Mouse (Mus musculus) limb, embryonic 10.5 days (tissue): ENCODE results near the gene Rhou. TPM values are rescaled to one million over a fixed set of nuclear protein-coding genes. Genes with fewer than 3 reads are reported as not detected.
"Not testable (repeated sequence)": the region's sequence is repeated elsewhere in the genome, so short reads cannot be mapped to it uniquely, and the experiment has no call there.

Experiments
- DNase-seq: peaks from one replicate; pipeline ENCODE4 v3.0.0-alpha.2; 2017; ENCODE audit warnings: low spot score
- H3K27ac ChIP-seq: fragments of 300-500 bp; sonication (generic); 2 replicates; pipeline ENCODE4 v1.5.1; 2016; ENCODE audit warnings: mild to moderate bottlenecking
- H3K27me3 ChIP-seq: fragments of 300-500 bp; sonication (generic); 2 replicates; pipeline ENCODE4 v1.6.1; 2016; ENCODE audit warnings: low read depth, mild to moderate bottlenecking; ENCODE audit not compliant: poor library complexity, severe bottlenecking
- H3K36me3 ChIP-seq: fragments of 300-500 bp; sonication (generic); 2 replicates; pipeline ENCODE4 v1.6.1; 2016; ENCODE audit warnings: mild to moderate bottlenecking, moderate library complexity
- H3K4me1 ChIP-seq: fragments of 300-500 bp; sonication (generic); 2 replicates; pipeline ENCODE4 v1.6.1; 2016
- H3K4me3 ChIP-seq: fragments of 300-500 bp; sonication (generic); 2 replicates; pipeline ENCODE4 v1.5.1; 2016; ENCODE audit warnings: mild to moderate bottlenecking, moderate library complexity
- H3K9me3 ChIP-seq: fragments of 300-500 bp; sonication (generic); replicated peaks from 2 replicates; pipeline ENCODE4 v1.6.1; 2016; ENCODE audit warnings: mild to moderate bottlenecking
- WGBS: fragments of 180-500 bp; shearing (Covaris S2); methylation state at CpG from one replicate; pipeline ENCODE4 v1.1.7; 2016; 5-methylcytosine and 5-hydroxymethylcytosine counted together
- polyA plus RNA-seq: library from polyadenylated mRNA; unstranded; fragments of >200 nt; fragmentation: Nextera tagmentation; extraction: Ambion mirVana; gene quantifications from 2 replicates; pipeline ENCODE4 v1.2.1, GENCODE M21; 2016

Rhou gene
- 6.7 and 7.3 TPM in 2 replicates for polyA plus RNA-seq

- H3K36me3 ChIP-seq = peaks cover 26% of the 10 kb centered on the region
- peak; percentile 94 for DNase-seq
- H3K9me3 ChIP-seq = no peaks in the 10 kb centered on the region
- WGBS = under 1% methylated on average over 58 of the region's 58 CpGs
- H3K27ac ChIP-seq = peak within 1 kb of the TSS; percentile 96
- no peaks in the 10 kb centered on the region for H3K27me3 ChIP-seq
- peak within 1 kb of the TSS; percentile 83 for H3K4me3 ChIP-seq
- H3K4me1 ChIP-seq = peaks cover 35% of the 10 kb centered on the region
Observed at GRCm38 (mm10) chr8:123653308-123653993, at the start of gene Rhou. Gene Rhou, plus strand, starts transcription at chr8:123653929.

GRCm38 (mm10) chr8:123612652-123613051 is 41.1 kb upstream of the Rhou start:
- H3K4me3 ChIP-seq, H3K36me3 ChIP-seq, H3K9me3 ChIP-seq, H3K27me3 ChIP-seq, H3K4me1 ChIP-seq, H3K27ac ChIP-seq, DNase-seq: not testable (repeated sequence)
- 78% methylated on average over 2 of the region's 5 CpGs for WGBS

DNA sequence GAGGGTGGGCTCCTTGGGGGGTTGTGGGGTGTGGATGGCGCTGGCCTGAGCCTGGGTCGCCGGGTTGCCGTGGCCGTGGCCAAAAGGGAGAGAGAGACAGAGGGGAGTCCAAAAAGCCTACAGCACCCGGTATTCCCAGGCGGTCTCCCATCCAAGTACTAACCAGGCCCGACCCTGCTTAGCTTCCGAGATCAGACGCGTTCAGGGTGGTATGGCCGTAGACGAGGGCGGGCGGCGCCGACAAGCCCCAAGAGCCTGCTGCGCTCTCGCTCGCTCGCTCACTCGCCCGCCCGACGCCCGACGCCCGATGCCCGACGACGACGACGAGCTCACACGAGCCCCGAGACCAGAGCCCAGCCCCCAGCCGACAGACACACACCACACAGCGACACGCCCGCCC is 30.2 kb upstream of the Rhou start:
- not testable (repeated sequence) for H3K4me1 ChIP-seq
- no CpG with 5 or more reads among the region's 39 CpGs for WGBS

GRCm38 (mm10) chr8:123624274-123624673 is 29.5 kb upstream of the Rhou start:
- no peaks in the 10 kb centered on the region for H3K9me3 ChIP-seq
- DNase-seq = no peak
- H3K27me3 ChIP-seq = peaks cover 51% of the 10 kb centered on the region
- H3K36me3 ChIP-seq = no peaks in the 10 kb centered on the region
- 71% methylated on average over 5 of the region's 5 CpGs for WGBS
- H3K4me3 ChIP-seq = no peak overlapping the region
- H3K27ac ChIP-seq = no peak overlapping the region
- H3K4me1 ChIP-seq = peaks cover 13% of the 10 kb centered on the region

More for the DNA sequence above, 30.2 kb upstream of the Rhou start:
- H3K4me3 ChIP-seq, DNase-seq, H3K36me3 ChIP-seq, H3K9me3 ChIP-seq, H3K27ac ChIP-seq: not testable (repeated sequence)
- H3K27me3 ChIP-seq = peaks cover 48% of the 10 kb centered on the region

DNA sequence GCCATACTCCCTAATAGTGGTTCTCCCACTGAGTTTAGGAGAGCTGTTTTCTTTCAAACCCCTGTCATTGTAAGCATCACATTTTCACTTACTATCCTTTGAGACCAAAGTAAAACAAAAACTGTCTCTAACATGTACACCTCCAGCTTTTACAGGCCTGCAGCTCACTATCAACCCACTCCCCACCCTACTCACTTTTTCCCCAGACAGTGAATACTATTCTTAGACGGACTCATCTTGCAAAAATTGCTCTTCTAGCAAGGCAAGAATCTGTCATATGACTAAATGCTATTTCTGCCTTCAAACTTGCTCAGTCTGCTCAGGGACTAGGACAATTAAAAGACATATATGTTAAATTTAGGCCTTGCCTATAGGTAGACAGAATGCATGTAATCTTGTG is 29.0 kb upstream of the Rhou start:
- 47% methylated on average over 1 of the region's 1 CpGs for WGBS
- no peak for DNase-seq
- no peaks in the 10 kb centered on the region for H3K36me3 ChIP-seq
- peaks cover 55% of the 10 kb centered on the region for H3K27me3 ChIP-seq
- peaks cover 15% of the 10 kb centered on the region for H3K4me1 ChIP-seq
- H3K27ac ChIP-seq = no peak overlapping the region
- H3K4me3 ChIP-seq = no peak overlapping the region
- no peaks in the 10 kb centered on the region for H3K9me3 ChIP-seq

DNA sequence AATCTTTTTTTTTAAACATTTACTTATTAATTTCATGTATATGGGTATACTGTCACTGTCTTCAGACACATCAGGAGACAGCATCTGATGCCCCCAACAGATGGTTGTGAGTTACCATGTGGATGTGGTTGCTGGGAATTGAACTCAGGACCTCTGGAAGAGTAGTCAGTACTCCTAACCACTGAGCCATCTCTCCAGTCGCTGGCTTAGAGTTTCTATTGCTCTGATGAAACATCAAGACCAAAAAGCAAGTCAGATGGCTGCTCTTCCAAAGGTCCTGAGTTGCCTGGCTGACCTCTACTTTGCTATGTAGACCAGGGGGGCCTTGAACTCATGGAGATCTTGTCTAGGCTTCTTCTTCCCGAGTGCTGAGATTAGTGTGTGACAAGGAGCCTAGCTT is 28.0 kb upstream of the Rhou start:
- no peak for DNase-seq
- H3K4me1 ChIP-seq = peaks cover 21% of the 10 kb centered on the region
- WGBS = 27% methylated on average over 2 of the region's 2 CpGs
- no peak overlapping the region for H3K4me3 ChIP-seq
- H3K36me3 ChIP-seq = no peaks in the 10 kb centered on the region
- H3K27me3 ChIP-seq = peaks cover 55% of the 10 kb centered on the region
- no peaks in the 10 kb centered on the region for H3K9me3 ChIP-seq
- H3K27ac ChIP-seq = no peak overlapping the region

GRCm38 (mm10) chr8:123627410-123628147 is 26.1 kb upstream of the Rhou start:
- Histone ChIP-seq H3K27ac (no peak overlapping the region), H3K27me3 (peaks cover 55% of the 10 kb centered on the region), H3K4me1 (peaks cover 24% of the 10 kb centered on the region), H3K4me3 (no peak overlapping the region), H3K36me3 (no peaks in the 10 kb centered on the region), H3K9me3 (no peaks in the 10 kb centered on the region)
- 66% methylated on average over 6 of the region's 6 CpGs for WGBS
- DNase-seq = no peak

DNA sequence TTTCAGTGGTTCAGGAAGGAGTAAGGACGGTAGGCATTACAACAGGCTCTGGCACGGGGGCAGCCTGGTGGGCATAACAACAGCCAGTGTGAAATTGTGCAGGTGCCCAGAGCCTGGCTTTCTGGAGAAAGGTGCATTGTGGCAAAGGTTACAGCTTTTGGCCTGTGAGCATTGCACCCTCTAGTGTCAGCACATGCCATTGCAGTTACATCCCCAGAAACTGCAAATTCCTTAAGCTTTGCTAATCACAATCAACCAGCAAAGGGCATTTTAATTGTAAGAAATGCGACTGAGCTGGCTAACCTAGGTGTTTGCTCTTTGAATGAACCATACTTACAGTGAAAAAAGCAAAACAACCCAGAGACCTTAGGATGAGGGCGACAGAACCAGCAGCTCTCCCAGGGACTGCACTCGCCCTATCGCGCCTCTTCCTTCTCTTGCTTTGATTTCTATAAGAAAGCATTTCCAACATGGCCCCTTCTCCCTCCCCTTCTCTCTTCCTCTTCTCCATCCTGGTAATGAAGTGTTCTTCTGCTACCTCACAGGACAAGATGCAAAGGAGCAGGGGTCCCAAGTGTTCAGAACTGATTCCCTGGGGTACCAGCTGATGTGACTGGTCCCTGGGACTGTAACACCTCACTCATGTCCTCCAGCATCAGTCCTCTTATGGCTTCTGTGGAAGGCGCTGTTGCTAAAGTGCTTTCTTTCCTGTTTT is 25.3 kb upstream of the Rhou start:
- H3K27me3 ChIP-seq = peaks cover 55% of the 10 kb centered on the region
- peaks cover 28% of the 10 kb centered on the region for H3K4me1 ChIP-seq
- 2% methylated on average over 8 of the region's 8 CpGs for WGBS
- peak overlapping the region; percentile 45 for H3K4me3 ChIP-seq
- H3K27ac ChIP-seq = no peak overlapping the region
- no peaks in the 10 kb centered on the region for H3K9me3 ChIP-seq
- no peaks in the 10 kb centered on the region for H3K36me3 ChIP-seq
- peak; percentile 61 for DNase-seq

GRCm38 (mm10) chr8:123628968-123629755 is 24.6 kb upstream of the Rhou start:
- Histone ChIP-seq H3K36me3 (no peaks in the 10 kb centered on the region), H3K9me3 (no peaks in the 10 kb centered on the region), H3K4me1 (peaks cover 28% of the 10 kb centered on the region), H3K4me3 (peak overlapping the region; percentile 45), H3K27me3 (peaks cover 53% of the 10 kb centered on the region), H3K27ac (no peak overlapping the region)
- 12% methylated on average over 19 of the region's 19 CpGs for WGBS
- peak; percentile 92 for DNase-seq

DNA sequence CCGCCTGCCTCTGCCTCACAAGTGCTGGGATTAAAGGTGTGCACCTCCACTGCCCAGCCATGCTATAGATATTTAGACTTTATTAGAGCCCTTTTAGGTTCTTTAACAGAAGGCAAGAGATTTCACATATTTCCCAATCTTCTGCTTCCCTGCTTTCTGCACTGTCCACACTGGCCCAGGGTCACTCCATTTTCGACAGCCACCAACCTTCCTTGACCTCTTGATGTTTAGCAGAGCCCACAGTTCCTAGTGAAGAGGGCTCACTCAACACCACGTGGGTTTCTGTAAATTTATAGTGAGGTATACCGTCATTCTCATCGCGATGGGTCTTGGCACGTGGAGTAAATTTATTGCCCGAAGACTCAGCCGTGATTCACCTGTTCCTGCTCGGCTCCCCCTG is 23.7 kb upstream of the Rhou start:
- H3K36me3 ChIP-seq = no peaks in the 10 kb centered on the region
- DNase-seq = no peak
- no peak overlapping the region for H3K27ac ChIP-seq
- 53% methylated on average over 10 of the region's 10 CpGs for WGBS
- no peaks in the 10 kb centered on the region for H3K9me3 ChIP-seq
- H3K27me3 ChIP-seq = peaks cover 44% of the 10 kb centered on the region
- H3K4me3 ChIP-seq = peak overlapping the region; percentile 34
- peaks cover 28% of the 10 kb centered on the region for H3K4me1 ChIP-seq

DNA sequence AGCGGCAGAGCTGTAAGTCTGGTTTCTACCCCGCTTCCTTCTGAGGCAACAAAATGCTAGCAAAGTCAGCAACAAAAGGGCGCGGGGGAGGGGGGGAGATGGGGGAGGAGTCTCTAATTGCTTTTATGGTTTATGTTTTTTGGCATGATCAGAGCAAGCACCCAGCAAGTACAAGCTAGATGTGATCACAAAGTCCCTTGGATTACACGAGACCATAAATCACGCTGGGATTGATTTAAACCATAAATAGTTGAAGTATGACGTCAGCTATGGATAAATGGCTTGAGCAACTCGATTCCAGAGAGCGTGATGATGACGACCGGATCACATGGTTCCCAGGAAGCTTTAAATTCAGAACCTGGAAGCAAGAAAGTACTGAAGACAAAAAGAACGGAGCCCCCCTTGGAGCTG is 22.9 kb upstream of the Rhou start:
- H3K27me3 ChIP-seq = peaks cover 36% of the 10 kb centered on the region
- no peaks in the 10 kb centered on the region for H3K36me3 ChIP-seq
- H3K4me1 ChIP-seq = peaks cover 28% of the 10 kb centered on the region
- H3K4me3 ChIP-seq = peak overlapping the region; percentile 34
- no peak for DNase-seq
- no peak overlapping the region for H3K27ac ChIP-seq
- no peaks in the 10 kb centered on the region for H3K9me3 ChIP-seq
- 32% methylated on average over 12 of the region's 12 CpGs for WGBS

DNA sequence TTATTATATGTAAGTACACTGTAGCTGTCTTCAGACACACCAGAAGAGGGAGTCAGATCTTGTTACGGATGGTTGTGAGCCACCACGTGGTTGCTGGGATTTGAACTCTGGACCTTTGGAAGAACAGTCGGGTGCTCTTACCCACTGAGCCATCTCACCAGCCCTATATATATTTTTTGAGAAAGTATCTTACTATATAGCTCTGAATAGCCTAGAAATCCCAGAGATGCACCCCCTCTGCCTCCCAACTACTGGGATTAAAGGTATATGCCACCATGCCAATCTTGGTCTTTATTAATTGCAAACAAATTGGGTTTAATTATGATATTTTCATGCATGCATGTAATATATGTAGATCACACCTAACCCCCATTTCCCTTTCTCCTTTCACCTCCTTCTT is 22.0 kb upstream of the Rhou start:
- DNase-seq, H3K9me3 ChIP-seq, H3K36me3 ChIP-seq, H3K4me3 ChIP-seq, H3K27ac ChIP-seq: not testable (repeated sequence)
- peaks cover 28% of the 10 kb centered on the region for H3K27me3 ChIP-seq
- H3K4me1 ChIP-seq = peaks cover 28% of the 10 kb centered on the region
- 69% methylated on average over 3 of the region's 3 CpGs for WGBS
